Mouse (Mus musculus) ES-Bruce4 (cell line): Measurements from ENCODE around the gene Trex1.

Experiments used
- EP300 ChIP-seq: IDR thresholded peaks from 2 replicates; pipeline ENCODE4 v1.6.1; 2011; ENCODE audit warnings: low read depth, low read length; ENCODE audit not compliant: insufficient read depth
- POLR2A ChIP-seq: IDR thresholded peaks from one replicate; pipeline ENCODE4 v1.8.1; 2011; ENCODE audit warnings: low read length; ENCODE audit not compliant: insufficient read depth

DNA sequence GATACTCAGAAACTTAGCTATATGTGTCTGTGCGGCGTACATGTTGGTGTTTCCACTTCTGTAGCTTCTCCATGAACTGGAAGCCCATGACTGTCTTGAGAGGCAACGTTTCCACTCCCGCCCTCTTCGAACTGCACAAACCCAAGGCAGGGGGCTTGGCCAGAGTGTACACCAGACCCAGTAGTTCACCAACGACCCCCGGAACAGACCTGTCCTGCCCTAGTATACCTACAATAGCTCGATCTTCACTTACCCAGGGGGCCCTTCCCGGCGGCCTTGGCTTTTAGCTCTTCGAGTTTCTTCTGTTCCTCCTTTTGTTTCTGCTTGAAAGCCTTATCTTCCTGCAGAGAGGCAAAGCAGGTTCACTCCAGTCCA lies 22.2 kb upstream of the Trex1 start:
- TF ChIP-seq EP300: no peak
- TF ChIP-seq POLR2A: no peak
